Mouse (Mus musculus) thymus, adult 2 months (tissue): Measurements from ENCODE around the gene Agbl4. TPM values are rescaled to one million over a fixed set of nuclear protein-coding genes. Genes with fewer than 3 reads are reported as not detected.

Experiments
- DNase-seq: peaks from one replicate; pipeline ENCODE4 v3.0.0; 2021
- H3K27ac ChIP-seq: fragments of 200-500 bp; 2 replicates; pipeline ENCODE4 v1.5.1; 2012; ENCODE audit warnings: low read length, control low read depth; ENCODE audit not compliant: control insufficient read depth, insufficient read depth
- H3K27me3 ChIP-seq: fragments of 200-500 bp; 2 replicates; pipeline ENCODE4 v1.6.1; 2012; ENCODE audit warnings: mild to moderate bottlenecking, low read length, moderate library complexity, mixed read lengths; ENCODE audit not compliant: control insufficient read depth, insufficient read depth
- H3K36me3 ChIP-seq: fragments of 200-500 bp; 2 replicates; pipeline ENCODE4 v1.6.1; 2012; ENCODE audit warnings: mild to moderate bottlenecking, low read length, moderate library complexity; ENCODE audit not compliant: control insufficient read depth, insufficient read depth
- H3K4me1 ChIP-seq: fragments of 200-500 bp; replicated peaks from 2 replicates; pipeline ENCODE4 v1.6.1; 2012; ENCODE audit warnings: low read length; ENCODE audit not compliant: control insufficient read depth, insufficient read depth
- H3K4me3 ChIP-seq: fragments of 200-500 bp; 2 replicates; pipeline ENCODE4 v1.5.1; 2012; ENCODE audit warnings: mild to moderate bottlenecking, low read length, control low read depth, moderate library complexity; ENCODE audit not compliant: control insufficient read depth, insufficient read depth
- CTCF ChIP-seq: fragments of 200-500 bp; IDR thresholded peaks from 2 replicates; pipeline ENCODE4 v1.5.1; 2012; ENCODE audit warnings: mild to moderate bottlenecking, control low read depth, low read length, moderate library complexity, borderline replicate concordance; ENCODE audit not compliant: control insufficient read depth, poor library complexity, insufficient read depth; ENCODE audit errors: extremely low read depth
- POLR2A ChIP-seq: fragments of 200-500 bp; IDR thresholded peaks from 2 replicates; pipeline ENCODE4 v1.6.1; 2012; ENCODE audit warnings: mild to moderate bottlenecking, low read length, control low read depth, moderate library complexity; ENCODE audit not compliant: control insufficient read depth, poor library complexity, insufficient read depth; ENCODE audit errors: extremely low read depth
- WGBS: fragments of 180-500 bp; shearing (Covaris S2); methylation state at CpG from one replicate; pipeline ENCODE4 v1.1.7; 2018; 5-methylcytosine and 5-hydroxymethylcytosine counted together
- polyA plus RNA-seq: library from polyadenylated mRNA; depleted of rRNA; stranded (reverse); fragments of >200 nt; gene quantifications from 2 replicates; pipeline ENCODE4 v1.2.3, GENCODE M21; 2012

Agbl4 gene
- polyA plus RNA-seq, 1 experiment: 0.07 TPM

DNA sequence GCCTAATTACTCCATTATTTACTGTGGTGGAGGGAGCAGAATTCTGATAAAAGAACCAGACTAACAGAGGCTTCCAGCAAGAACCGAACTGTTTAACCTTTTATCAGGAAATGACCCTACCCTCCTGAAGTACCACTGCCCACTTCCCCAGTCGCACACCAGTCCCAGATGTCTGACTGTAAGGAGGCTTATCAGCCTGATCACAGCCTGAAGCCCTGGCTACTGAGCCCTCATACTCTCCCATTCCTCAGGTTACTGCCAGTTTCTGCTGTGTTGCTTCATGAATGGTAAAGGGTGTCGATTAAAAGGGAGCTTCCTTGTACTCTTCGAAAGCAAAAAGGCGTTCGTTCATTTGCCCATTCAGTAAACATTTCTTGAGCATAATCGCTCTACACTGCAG, 1186.8 kb downstream of the Agbl4 start:
- TF ChIP-seq POLR2A: no peak
- DNase-seq: no peak
- 68% methylated on average over 7 of the region's 7 CpGs for WGBS

DNA sequence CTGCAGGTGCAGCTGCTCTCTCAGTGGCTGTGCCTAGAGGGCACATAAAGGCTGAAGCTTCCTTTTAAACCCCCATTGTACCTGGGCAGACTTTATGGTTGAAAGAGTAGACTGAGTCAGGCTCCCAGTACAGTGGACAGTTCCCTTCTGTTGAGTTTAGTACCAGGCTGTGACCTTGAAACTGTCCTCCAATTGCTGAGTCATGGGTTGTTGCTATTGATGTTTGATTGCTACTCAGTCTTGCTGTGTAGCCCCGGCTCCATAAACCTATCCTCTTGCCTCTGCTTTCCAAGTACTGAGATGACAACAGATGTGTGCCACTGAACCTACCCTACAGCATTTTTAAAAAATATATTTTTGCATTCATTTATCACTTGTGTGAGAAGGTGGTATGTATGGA, 1190.8 kb downstream of the Agbl4 start:
- Histone ChIP-seq H3K4me1 (no peaks in the 10 kb centered on the region), H3K4me3 (no peak overlapping the region), H3K27me3 (no peaks in the 10 kb centered on the region), H3K27ac (no peak overlapping the region), H3K36me3 (no peaks in the 10 kb centered on the region)
- no peak for DNase-seq
- WGBS: 88% methylated on average over 1 of the region's 1 CpGs
- no peak for TF ChIP-seq CTCF
- no peak for TF ChIP-seq POLR2A

More for the DNA sequence above, 1186.8 kb downstream of the Agbl4 start:
- Histone ChIP-seq H3K36me3 (no peaks in the 10 kb centered on the region), H3K27me3 (no peaks in the 10 kb centered on the region), H3K27ac (no peak overlapping the region), H3K4me3 (no peak overlapping the region), H3K4me1 (no peaks in the 10 kb centered on the region)

DNA sequence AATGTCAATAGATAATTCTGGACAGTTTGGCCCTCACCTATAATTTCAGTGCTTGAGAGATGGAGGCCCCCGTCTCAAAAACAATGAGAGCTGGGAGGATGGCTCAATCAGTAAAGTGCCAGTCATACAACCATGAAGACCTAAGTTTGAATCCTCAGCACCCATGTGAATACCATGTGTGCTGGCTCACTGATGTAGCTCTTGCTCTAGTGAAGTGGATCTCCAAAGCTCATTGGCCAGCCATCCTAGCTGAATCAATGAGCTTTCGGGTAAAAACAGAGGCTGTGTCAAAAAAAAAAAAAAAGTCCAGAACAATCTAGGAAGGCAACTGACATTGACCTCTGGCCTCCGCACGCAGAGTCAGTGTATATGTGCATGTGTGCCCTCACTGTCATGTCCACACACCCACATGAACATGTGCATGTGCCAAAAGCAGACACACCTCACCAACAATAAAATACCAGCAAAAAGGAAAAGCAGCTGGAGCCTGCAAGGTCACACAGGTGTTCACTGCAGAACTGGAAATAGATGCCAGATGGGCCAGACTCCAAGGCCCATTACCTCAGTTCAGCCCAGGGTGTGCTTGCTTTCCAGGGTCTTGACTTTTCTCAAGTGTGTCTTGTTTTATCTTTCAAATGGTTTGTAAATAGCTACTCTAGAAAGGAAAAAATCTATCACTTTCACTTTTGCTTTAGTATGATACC, 1192.2 kb downstream of the Agbl4 start:
- Histone ChIP-seq H3K27me3 (no peaks in the 10 kb centered on the region), H3K27ac (no peak overlapping the region), H3K4me3 (no peak overlapping the region), H3K36me3 (no peaks in the 10 kb centered on the region), H3K4me1 (no peaks in the 10 kb centered on the region)
- no peak for DNase-seq
- WGBS: 94% methylated on average over 4 of the region's 4 CpGs
- TF ChIP-seq CTCF (no peak), POLR2A (no peak)

DNA sequence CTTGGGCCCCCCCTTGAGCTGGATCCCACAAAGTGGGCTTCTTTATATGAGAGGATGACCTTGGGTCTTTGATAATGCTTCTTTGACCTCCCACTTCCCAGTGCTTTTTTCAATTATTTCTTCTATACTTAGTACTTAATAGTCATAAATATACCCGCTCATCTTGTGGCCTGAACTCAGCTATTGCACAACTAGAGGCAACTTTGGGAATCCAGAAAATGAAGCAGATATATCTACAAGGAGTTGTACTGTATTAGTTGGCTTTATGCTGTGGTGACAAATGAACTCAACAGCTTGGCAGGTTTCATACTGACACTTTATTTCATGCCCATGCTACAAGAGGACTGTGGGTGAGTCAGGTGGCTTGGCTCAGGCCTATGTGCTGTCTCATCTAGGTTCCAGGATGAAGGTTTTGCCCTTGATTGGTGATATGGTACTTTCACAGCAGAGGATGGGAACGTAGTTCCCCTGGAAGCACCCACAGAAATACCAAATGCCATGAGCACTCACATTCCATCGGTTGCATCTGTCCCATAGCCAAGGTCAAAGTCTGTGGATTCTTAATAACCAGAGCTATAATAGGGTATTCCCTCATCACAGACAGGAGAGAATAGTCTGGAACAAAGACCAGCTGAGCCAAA, 1197.3 kb downstream of the Agbl4 start:
- Histone ChIP-seq H3K27me3 (no peaks in the 10 kb centered on the region), H3K4me1 (no peaks in the 10 kb centered on the region), H3K27ac (no peak overlapping the region), H3K4me3 (no peak overlapping the region), H3K36me3 (no peaks in the 10 kb centered on the region)
- TF ChIP-seq CTCF (no peak), POLR2A (no peak)
- DNase-seq: no peak
- WGBS: 89% methylated on average over 3 of the region's 3 CpGs

DNA sequence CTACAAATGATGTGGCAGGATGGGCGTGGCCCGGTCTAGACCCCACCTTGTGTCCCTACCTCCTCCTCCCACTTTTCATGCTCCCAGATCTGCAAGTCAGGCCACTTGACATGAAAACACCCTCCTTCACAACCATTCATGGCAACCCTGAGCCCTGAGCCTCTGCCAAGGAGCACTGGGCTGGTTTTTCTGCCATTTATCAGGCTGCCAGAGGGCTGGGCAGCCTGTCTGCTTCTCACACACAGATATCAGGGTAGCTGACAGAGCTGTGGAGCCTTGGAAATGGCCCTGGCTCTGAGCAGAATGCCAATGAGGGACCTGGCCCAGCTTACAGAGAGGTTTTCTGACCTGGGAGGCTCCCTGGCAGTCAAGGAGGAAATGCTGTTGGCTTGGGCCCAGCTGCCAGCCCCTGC, 1199.8 kb downstream of the Agbl4 start:
- H3K27ac ChIP-seq: no peak overlapping the region
- WGBS: 93% methylated on average over 2 of the region's 2 CpGs
- H3K4me1 ChIP-seq: no peaks in the 10 kb centered on the region
- no peak for DNase-seq
- H3K4me3 ChIP-seq: no peak overlapping the region
- no peaks in the 10 kb centered on the region for H3K36me3 ChIP-seq
- TF ChIP-seq CTCF (no peak), POLR2A (no peak)
- no peaks in the 10 kb centered on the region for H3K27me3 ChIP-seq

DNA sequence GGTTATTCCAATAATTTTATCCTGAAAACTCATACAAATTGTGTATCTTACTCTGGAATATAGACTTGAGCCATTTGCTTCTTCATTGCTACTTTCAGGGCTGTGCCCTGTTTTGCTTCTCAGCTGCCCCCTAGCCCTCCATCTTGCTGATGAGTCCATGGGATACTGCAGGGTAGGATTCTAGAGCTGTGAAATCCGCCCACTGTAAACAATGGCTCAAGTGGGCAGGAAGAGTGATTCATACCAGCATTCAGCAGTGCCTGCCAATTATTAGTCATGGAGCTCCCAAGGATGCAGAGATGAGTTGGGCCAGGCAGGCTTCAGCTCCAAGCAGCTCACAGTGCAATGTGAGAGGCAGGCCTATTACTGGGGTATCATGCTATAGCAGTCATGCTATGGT, 1200.5 kb downstream of the Agbl4 start:
- Histone ChIP-seq H3K36me3 (no peaks in the 10 kb centered on the region), H3K27ac (no peak overlapping the region), H3K4me1 (no peaks in the 10 kb centered on the region), H3K27me3 (no peaks in the 10 kb centered on the region), H3K4me3 (no peak overlapping the region)
- no peak for TF ChIP-seq POLR2A
- TF ChIP-seq CTCF: no peak
- 90% methylated on average over 1 of the region's 1 CpGs for WGBS
- DNase-seq: no peak
